Mouse (Mus musculus) myocyte (in vitro differentiated cells): ENCODE results near the gene Nomo1.

Experiments used
- E2F4 ChIP-seq: IDR thresholded peaks from one replicate; pipeline ENCODE4 v1.6.1; 2011; ENCODE audit warnings: mild to moderate bottlenecking, control low read depth, moderate library complexity; ENCODE audit not compliant: insufficient read depth
- MAX ChIP-seq: IDR thresholded peaks from one replicate; pipeline ENCODE4 v1.6.1; 2011; ENCODE audit warnings: low read depth, mild to moderate bottlenecking, control low read depth
- POLR2A ChIP-seq: IDR thresholded peaks from one replicate; pipeline ENCODE4 v1.6.1; 2011; ENCODE audit warnings: low read depth, mild to moderate bottlenecking, control low read depth, moderate library complexity; ENCODE audit not compliant: insufficient read length
- USF1 ChIP-seq: IDR thresholded peaks from one replicate; pipeline ENCODE4 v1.6.1; 2011; ENCODE audit warnings: low read depth, mild to moderate bottlenecking, control low read depth, moderate library complexity

- TF ChIP-seq POLR2A = no peak
- TF ChIP-seq MAX = no peak
- TF ChIP-seq E2F4 = no peak
- TF ChIP-seq USF1 = no peak
Observed at GRCm38 (mm10) chr7:46012121-46012520, 21.4 kb upstream of the Nomo1 start.
